Mouse (Mus musculus): ENCODE results near the gene Hmcn1. TPM values are rescaled to one million over a fixed set of nuclear protein-coding genes. Genes with fewer than 3 reads are reported as not detected.

The Hmcn1 gene
- polyA plus RNA-seq, 1 experiment: not detected

GRCm38 (mm10) chr1:150829851-150830250 lies 163.4 kb downstream of the Hmcn1 start:
- TF ChIP-seq POLR2A (IDR thresholded peaks at IDR 0.05; ENCODE audit: borderline replicate concordance, low read depth, low read length): no peak
- no peak for TF ChIP-seq CTCF (IDR thresholded peaks at IDR 0.05; ENCODE audit: low read depth, low read length)
- Histone ChIP-seq H3K4me3 (ENCODE audit: insufficient read depth, low read length) (no peak overlapping the region), H3K4me1 (ENCODE audit: control insufficient read depth, insufficient read depth, low read length) (no peaks in the 10 kb centered on the region), H3K27ac (ENCODE audit: insufficient read depth, low read depth, low read length) (no peak overlapping the region)

- Histone ChIP-seq H3K4me1 (ENCODE audit: control insufficient read depth, insufficient read depth, low read length) (no peaks in the 10 kb centered on the region), H3K27ac (ENCODE audit: insufficient read depth, low read depth, low read length) (no peak overlapping the region), H3K4me3 (ENCODE audit: insufficient read depth, low read length) (no peak overlapping the region)
- TF ChIP-seq CTCF (IDR thresholded peaks at IDR 0.05; ENCODE audit: low read depth, low read length) (no peak), POLR2A (IDR thresholded peaks at IDR 0.05; ENCODE audit: borderline replicate concordance, low read depth, low read length) (no peak)
Measured at GRCm38 (mm10) chr1:150827169-150827568, 166.1 kb downstream of the Hmcn1 start.

GRCm38 (mm10) chr1:150824334-150825005 lies 168.8 kb downstream of the Hmcn1 start:
- Histone ChIP-seq H3K4me1 (ENCODE audit: control insufficient read depth, insufficient read depth, low read length) (no peaks in the 10 kb centered on the region), H3K4me3 (ENCODE audit: insufficient read depth, low read length) (no peak overlapping the region), H3K27ac (ENCODE audit: insufficient read depth, low read depth, low read length) (no peak overlapping the region)
- TF ChIP-seq POLR2A (IDR thresholded peaks at IDR 0.05; ENCODE audit: borderline replicate concordance, low read depth, low read length): no peak
- no peak for TF ChIP-seq CTCF (IDR thresholded peaks at IDR 0.05; ENCODE audit: low read depth, low read length)

GRCm38 (mm10) chr1:150816035-150816807 lies 177.0 kb downstream of the Hmcn1 start:
- TF ChIP-seq CTCF (IDR thresholded peaks at IDR 0.05; ENCODE audit: low read depth, low read length): no peak
- no peak for TF ChIP-seq POLR2A (IDR thresholded peaks at IDR 0.05; ENCODE audit: borderline replicate concordance, low read depth, low read length)

GRCm38 (mm10) chr1:150814917-150815316 lies 178.3 kb downstream of the Hmcn1 start:
- TF ChIP-seq POLR2A (IDR thresholded peaks at IDR 0.05; ENCODE audit: borderline replicate concordance, low read depth, low read length): no peak
- no peak for TF ChIP-seq CTCF (IDR thresholded peaks at IDR 0.05; ENCODE audit: low read depth, low read length)
- no peaks in the 10 kb centered on the region for H3K4me1 ChIP-seq (ENCODE audit: control insufficient read depth, insufficient read depth, low read length)
- no peak overlapping the region for H3K4me3 ChIP-seq (ENCODE audit: insufficient read depth, low read length)
- no peak overlapping the region for H3K27ac ChIP-seq (ENCODE audit: insufficient read depth, low read depth, low read length)

More at GRCm38 (mm10) chr1:150816035-150816807, 177.0 kb downstream of the Hmcn1 start:
- Histone ChIP-seq H3K4me1 (ENCODE audit: control insufficient read depth, insufficient read depth, low read length) (no peaks in the 10 kb centered on the region), H3K4me3 (ENCODE audit: insufficient read depth, low read length) (no peak overlapping the region), H3K27ac (ENCODE audit: insufficient read depth, low read depth, low read length) (no peak overlapping the region)

- Histone ChIP-seq H3K27ac (ENCODE audit: insufficient read depth, low read depth, low read length) (no peak overlapping the region), H3K4me1 (ENCODE audit: control insufficient read depth, insufficient read depth, low read length) (no peaks in the 10 kb centered on the region), H3K4me3 (ENCODE audit: insufficient read depth, low read length) (no peak overlapping the region)
- TF ChIP-seq POLR2A (IDR thresholded peaks at IDR 0.05; ENCODE audit: borderline replicate concordance, low read depth, low read length) (no peak), CTCF (IDR thresholded peaks at IDR 0.05; ENCODE audit: low read depth, low read length) (no peak)
Measured at GRCm38 (mm10) chr1:150813381-150813780, 179.9 kb downstream of the Hmcn1 start.

GRCm38 (mm10) chr1:150806864-150807263 lies 186.4 kb downstream of the Hmcn1 start:
- TF ChIP-seq CTCF (IDR thresholded peaks at IDR 0.05; ENCODE audit: low read depth, low read length) (no peak), POLR2A (IDR thresholded peaks at IDR 0.05; ENCODE audit: borderline replicate concordance, low read depth, low read length) (no peak)
- H3K4me1 ChIP-seq (ENCODE audit: control insufficient read depth, insufficient read depth, low read length): no peaks in the 10 kb centered on the region
- H3K4me3 ChIP-seq (ENCODE audit: insufficient read depth, low read length): no peak overlapping the region
- no peak overlapping the region for H3K27ac ChIP-seq (ENCODE audit: insufficient read depth, low read depth, low read length)

- no peak overlapping the region for H3K4me3 ChIP-seq (ENCODE audit: insufficient read depth, low read length)
Measured at GRCm38 (mm10) chr1:150805466-150805865, 187.8 kb downstream of the Hmcn1 start.

GRCm38 (mm10) chr1:150804235-150805099 lies 188.8 kb downstream of the Hmcn1 start:
- TF ChIP-seq POLR2A (IDR thresholded peaks at IDR 0.05; ENCODE audit: borderline replicate concordance, low read depth, low read length): no peak
- no peak for TF ChIP-seq CTCF (IDR thresholded peaks at IDR 0.05; ENCODE audit: low read depth, low read length)
- H3K4me1 ChIP-seq (ENCODE audit: control insufficient read depth, insufficient read depth, low read length): no peaks in the 10 kb centered on the region
- H3K27ac ChIP-seq (ENCODE audit: insufficient read depth, low read depth, low read length): no peak overlapping the region
- no peak overlapping the region for H3K4me3 ChIP-seq (ENCODE audit: insufficient read depth, low read length)

More at GRCm38 (mm10) chr1:150805466-150805865, 187.8 kb downstream of the Hmcn1 start:
- H3K27ac ChIP-seq (ENCODE audit: insufficient read depth, low read depth, low read length): no peak overlapping the region
- H3K4me1 ChIP-seq (ENCODE audit: control insufficient read depth, insufficient read depth, low read length): no peaks in the 10 kb centered on the region
- TF ChIP-seq POLR2A (IDR thresholded peaks at IDR 0.05; ENCODE audit: borderline replicate concordance, low read depth, low read length): no peak
- no peak for TF ChIP-seq CTCF (IDR thresholded peaks at IDR 0.05; ENCODE audit: low read depth, low read length)

Data from bone marrow macrophage, adult 2 months (primary cell).